Mouse (Mus musculus) right cerebral cortex, adult 2 months (tissue): ENCODE measurements at regions not wholly inside any gene's neighbourhood (a gene's known extent, or its start where the extent isn't known, plus 50 kb on each side); places are given as distances from the start of the nearest gene placed in this dataset.

Source experiments
- DNase-seq, 2 experiments: peaks; one replicate each; pipeline ENCODE4 v3.0.0; 2021 to 2022; ENCODE audit warnings: low spot score in 2 of 2

DNA sequence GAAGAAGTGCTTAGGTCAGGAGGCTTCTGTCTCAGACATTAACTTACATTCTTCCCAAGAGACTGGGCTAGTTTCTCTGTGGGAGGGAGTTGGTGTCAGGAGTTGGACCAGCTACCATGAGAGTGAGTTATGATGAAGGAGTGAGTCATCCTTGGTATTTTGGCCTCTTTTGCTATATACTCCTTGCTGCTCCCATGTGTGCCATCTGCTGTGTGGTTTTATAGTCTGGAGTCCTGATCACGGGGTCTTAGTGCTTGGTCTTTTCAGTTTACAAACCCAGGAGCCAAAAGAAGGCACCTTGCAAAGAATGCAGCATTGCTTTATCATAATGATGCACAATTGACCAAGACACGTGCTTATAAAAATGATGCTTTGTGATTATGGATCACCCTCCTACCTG is 56.6 kb downstream of the Zfp503 start:
- DNase-seq: peak; percentile 38 to 58

DNA sequence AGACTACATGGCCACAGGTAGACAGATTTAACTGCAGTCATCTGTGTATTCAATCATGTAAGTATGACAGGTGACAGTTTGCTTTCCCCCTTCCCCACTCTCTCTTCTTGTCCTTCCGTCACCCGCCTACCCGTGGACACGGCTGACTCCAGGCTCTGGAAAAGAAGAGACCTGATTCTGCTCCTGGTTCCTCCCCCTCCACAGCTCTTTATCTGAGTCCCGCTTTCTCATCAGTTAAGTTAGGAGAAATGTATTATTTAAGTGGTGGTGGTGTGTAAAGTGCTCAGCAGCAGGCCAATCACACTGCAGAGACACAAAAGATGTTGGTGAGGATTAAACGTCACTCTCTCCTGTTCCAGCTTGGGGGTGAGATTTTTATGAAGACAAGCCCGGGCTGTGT is 57.5 kb downstream of the Zfp503 start:
- peak in 1 of 2 experiments; percentile 18 for DNase-seq

DNA sequence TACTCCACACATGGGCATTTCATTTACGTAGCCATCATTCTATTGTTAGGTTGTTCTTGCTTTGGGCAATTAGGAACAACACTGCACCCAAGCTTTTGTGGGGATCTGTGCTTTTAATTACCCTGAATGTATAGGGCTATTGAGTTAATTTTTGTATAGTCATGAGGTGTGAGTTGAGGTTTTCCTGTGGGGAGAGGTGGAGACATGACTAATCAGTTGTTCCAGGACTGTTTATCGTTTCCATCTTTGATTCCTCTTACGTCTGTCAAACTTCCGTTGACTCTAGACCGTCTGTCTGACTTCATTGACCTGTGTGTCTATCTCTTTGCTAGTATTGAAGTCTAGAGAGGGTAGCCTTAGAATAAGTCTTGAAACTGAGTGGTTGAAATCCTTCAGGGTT is 60.4 kb downstream of the Zfp503 start:
- DNase-seq: no peak

DNA sequence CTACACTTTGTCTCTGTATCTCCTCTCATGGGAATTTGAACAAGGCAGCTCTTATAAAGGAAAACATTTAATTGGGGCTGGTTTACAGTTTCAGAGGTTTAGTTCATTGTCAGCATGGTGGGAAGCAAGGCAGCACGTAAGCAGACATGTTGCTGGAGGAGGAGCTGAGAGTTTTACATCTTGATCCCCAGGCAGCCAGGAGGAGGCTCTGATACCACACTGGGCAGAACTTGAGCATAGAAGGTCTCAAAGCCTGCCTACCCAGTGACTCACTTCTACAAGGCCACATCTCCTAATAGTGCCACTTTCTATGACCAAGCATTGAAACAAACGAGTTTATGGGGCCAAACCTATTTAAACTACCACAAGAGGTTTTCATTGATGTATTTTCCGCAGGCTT is 67.9 kb upstream of the Comtd1 start:
- DNase-seq: no peak

DNA sequence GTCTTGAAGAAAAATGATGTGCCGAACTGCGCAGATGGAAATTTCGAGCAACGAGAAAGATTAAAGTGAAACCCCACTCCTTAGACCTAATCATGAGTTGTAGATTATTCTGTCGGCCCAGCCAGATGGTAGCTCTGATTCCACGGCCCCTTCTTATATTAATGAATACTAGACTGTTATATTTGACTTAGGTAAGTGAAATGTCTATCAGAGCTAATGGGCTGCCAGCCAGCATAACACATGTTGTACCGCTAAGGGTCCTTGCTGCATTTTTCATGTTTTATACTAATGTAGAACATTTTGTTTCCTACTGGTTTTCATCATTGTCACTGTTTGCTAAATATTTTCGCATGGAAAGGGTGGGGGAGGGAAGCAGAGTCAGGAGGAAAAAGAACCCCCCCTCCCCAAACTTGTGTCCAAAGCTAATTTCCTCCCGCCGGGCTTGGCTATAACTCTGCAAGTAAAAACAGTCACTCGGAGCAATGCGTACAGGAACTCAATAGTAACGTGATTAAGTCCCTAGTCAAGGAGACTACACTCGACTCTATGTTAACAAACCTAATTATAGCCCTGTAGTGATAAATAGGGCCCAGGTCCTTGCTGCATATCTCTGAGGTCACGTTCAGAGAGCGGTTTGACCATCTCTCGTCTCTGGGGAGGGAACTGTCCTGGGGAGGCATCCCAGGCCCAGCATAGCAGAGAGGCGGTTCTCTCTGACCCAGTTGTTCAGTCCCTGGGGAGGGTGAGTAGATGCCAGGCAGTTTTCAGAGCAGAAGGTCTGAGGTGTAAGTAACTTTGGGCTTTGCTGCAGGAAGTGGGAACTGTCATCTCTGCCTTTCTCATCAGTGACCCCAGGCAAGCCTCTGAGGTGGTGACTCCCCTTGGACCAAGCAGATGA is 56.0 kb upstream of the Comtd1 start:
- no peak for DNase-seq

DNA sequence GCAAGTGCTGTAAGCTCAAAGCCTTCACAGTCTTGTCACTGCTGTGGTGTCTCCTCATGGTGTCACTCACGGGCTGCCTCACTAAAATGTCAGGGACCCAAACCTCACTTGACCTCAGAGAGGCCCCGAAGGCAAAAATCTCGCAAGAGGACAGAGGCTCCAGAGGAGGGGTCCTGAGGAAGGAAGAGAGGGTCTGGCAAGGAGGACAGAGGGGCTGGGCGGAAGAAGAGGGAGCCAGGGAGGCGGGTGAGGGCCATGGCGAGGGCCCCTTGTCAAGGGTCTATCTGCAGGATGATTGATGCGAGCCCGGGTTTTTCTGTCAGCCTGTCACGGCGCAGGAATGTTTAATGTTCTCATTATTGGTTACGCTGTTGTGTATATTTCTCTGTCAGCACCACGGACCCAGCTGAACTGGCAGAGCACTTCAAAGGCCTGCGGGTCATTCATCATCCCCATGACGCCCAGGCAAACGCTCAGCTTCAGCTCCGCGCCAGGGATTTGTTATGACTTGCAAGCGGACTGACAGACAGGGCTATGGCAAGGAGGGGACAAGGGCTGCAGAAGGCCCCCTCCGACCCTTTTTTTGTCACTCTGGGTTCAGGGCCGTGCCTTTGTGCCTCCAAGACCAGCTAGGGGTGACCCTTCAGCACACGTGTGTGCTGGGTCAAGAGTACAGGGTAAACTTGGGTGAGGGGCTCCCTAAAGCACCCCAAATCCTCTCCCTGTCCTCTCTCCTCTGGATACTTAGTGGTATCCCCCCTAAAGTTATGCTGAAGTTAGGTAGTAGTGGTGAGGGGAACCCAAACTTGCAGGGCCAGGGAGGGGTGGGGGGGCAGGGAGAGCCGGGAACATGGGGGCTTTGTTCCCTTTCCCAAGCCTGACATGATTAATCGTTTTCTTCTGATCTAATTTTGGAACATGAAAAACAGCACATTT is 55.1 kb upstream of the Comtd1 start:
- no peak for DNase-seq

DNA sequence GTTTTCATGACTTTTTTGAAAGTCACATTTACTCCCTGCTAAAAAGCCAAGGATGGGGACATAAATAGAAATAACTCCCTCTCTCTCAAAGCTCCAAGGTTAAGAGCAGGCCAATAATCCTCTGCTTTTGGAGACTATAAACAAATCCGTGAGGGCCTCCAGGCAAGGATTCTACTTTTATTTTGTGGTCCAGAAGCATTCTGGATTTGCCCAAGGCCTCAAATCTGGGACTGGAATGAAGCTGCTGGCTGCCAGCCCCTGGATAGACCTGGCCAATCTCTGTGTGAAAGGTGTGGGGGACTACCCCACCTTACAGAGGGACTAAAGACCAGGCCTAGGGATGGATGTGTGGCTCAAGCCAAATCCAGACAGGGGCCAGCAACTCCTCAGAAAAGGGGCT is 54.1 kb upstream of the Comtd1 start:
- no peak for DNase-seq

DNA sequence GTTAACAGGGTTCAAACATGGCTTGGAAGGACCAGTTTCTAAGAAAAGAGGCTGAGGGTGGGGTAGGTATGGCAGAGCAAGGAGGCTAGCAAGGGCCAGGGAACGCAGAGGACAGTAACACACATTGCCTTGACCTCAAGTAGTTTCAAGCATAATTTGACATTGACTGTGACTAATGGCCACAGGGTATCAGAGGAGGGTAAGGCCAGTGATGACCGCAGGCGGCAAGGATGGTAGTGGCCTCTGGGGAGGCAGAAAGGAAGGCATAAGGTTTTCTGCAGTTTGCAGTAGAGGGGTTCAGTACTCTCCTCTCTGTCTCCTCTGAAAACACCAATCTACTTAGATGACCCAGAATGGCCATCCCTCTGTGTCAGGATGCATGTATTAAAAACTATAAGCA is 53.7 kb upstream of the Comtd1 start:
- DNase-seq: no peak

DNA sequence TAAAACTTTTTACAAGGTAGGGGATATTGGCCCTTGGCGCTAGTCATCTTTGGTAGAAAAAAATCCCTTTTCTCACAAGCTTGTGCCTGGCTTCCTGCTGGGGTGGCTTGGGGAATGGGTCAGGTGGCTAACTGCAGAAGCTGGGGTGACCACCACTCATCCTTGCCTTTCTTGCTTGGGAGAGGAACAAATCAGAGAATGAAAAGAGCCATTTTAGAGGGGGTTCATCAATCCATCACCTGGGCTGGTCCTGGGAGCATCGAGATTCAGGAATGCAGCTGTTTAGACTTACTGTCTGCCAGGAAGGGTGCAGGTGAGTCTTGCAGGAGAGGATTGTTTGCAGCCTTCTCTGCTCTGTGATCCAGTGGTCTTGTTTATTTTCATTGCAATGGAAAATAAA is 52.2 kb upstream of the Comtd1 start:
- no peak for DNase-seq

DNA sequence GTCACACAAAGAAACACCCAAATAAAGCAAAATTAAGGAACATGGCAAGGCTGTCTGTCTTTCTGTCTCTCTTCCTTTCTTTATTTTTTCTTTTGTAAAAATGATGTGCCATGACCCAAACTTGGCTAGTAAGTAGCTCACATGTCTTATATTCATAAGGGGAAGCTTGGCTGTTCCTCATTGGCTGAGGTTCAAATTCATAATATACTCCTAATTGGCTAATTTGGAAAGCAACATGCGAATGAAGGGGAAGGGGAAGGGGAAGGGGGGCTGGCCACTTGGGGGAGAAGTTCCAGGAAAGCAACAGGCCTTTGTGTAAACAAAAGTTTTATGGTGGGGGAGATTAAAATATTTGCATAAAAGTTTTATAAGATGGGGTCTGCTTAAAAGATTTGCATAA is 51.7 kb upstream of the Comtd1 start:
- no peak for DNase-seq
